Mouse (Mus musculus) myocyte (in vitro differentiated cells): ENCODE measurements around the gene Gpr39.

ENCODE experiments used
- POLR2A ChIP-seq: IDR thresholded peaks from one replicate; pipeline ENCODE4 v1.6.1; 2011; ENCODE audit warnings: low read depth, mild to moderate bottlenecking, control low read depth, moderate library complexity; ENCODE audit not compliant: insufficient read length
- SRF ChIP-seq: IDR thresholded peaks from one replicate; pipeline ENCODE4 v1.6.1; 2011; ENCODE audit warnings: low read depth; ENCODE audit not compliant: control insufficient read depth, insufficient read length

DNA sequence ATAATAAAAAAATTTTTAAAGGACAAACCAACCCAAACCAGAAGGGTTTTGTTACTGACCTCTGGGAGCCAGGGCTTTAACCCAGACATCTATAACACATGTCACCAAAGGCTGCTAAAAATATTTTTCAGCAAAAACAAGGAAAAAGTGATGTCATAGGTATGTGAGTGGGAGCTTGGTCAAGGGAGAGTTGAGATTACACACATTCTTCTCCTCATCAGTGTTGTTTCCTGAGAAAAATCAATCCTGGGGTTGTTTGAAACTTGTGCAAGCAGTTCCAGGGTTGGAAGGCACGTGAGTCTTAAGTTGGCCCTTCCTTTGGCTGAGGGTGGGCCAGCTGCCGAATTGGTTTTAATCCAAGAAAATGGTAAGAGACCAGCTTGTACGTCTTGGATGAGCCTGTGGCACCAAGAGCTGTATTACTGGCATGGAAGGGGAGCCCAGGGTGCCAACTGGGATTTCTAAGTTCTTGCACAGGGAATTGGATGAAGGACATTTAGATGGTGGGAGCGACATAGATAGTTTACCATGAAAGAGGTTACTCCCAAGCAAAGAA, 2.8 kb downstream of the Gpr39 start:
- TF ChIP-seq POLR2A (no peak), SRF (no peak)
